Mouse (Mus musculus): ENCODE measurements around the gene Zfp367.

DNA sequence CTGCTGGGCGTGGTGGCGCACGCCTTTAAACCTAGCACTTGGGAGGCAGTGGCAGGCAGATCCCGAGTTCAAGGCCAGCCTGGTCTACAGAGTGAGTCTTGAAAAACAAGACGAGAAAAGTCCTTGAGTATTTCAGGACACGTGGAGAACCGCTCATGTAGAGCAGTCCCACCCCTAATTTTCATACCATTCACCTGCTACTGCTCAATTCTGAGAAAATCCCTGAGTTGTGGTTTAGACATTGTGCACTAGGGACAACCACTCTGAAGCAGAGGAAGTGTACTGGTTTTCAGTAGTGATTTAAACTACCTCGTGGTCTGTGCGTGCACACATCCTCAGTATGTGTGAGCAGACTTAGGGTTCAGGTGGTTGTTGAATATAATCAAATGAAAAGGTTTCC lies 32.6 kb upstream of the Zfp367 start:
- TF ChIP-seq CTCF (IDR thresholded peaks at IDR 0.05; ENCODE audit: low read depth), result no peak
- TF ChIP-seq EP300 (IDR thresholded peaks at IDR 0.05; ENCODE audit: low read depth), result no peak

Data from liver, postnatal 0 days (tissue).